8 mouse cellular contexts compared by ENCODE assay signal in genomic region chr8:108715416-108715948, GRCm38 (mm10).
DNase-seq lines count a peak whose midpoint lies in the region; ATAC-seq and TF ChIP-seq lines count a peak whose summit lies in the region.

No protein-coding gene starts in this region.

- peak overlapping the region; percentile 65 for H3K4me3 ChIP-seq in layer of hippocampus, adult 2 months
- H3K4me3 ChIP-seq in brown adipose tissue, adult 24 weeks (ENCODE audit: insufficient read depth, low read depth, low read length), result peak overlapping the region; percentile 64
- peak overlapping the region; percentile 83 for H3K4me3 ChIP-seq in kidney, embryonic 15.5 days (replicated peaks)
- H3K4me3 ChIP-seq in midbrain, postnatal 0 days (ENCODE audit: low read depth, low read length), result peak overlapping the region; percentile 78

- H3K4me2 ChIP-seq in kidney, embryonic 15.5 days, result peak overlapping the region; percentile 91
- peak overlapping the region; percentile 99 for H3K4me2 ChIP-seq in midbrain, postnatal 0 days (ENCODE audit: low read depth, low read length, poor library complexity, severe bottlenecking)

- H3K4me1 ChIP-seq in brown adipose tissue, adult 24 weeks (ENCODE audit: control insufficient read depth, insufficient read depth, insufficient read length, low read length), result peaks cover 3% of the 10 kb centered on the region; the same call in 1 of the 2 replicates
- peaks cover 81% of the 10 kb centered on the region for H3K4me1 ChIP-seq in kidney, embryonic 15.5 days
- H3K4me1 ChIP-seq in midbrain, postnatal 0 days (ENCODE audit: insufficient read depth, low read length), result no peaks in the 10 kb centered on the region; the same call in 1 of the 2 replicates

- H3K27me3 ChIP-seq in kidney, embryonic 15.5 days, result no peaks in the 10 kb centered on the region
- no peaks in the 10 kb centered on the region for H3K27me3 ChIP-seq in midbrain, postnatal 0 days (ENCODE audit: insufficient read depth, low read length)

- ATAC-seq in kidney, embryonic 15.5 days (replicated peaks; ENCODE audit: low FRiP score), result no peak
- 0 out of 2 replicates have a peak, but pooled peaks have one; percentile 50 for ATAC-seq in midbrain, postnatal 0 days (ENCODE audit: low FRiP score)

- H3K9me3 ChIP-seq in kidney, embryonic 15.5 days (replicated peaks), result no peaks in the 10 kb centered on the region
- H3K9me3 ChIP-seq in midbrain, postnatal 0 days (ENCODE audit: low read length), result no peaks in the 10 kb centered on the region

- no peaks in the 10 kb centered on the region for H3K36me3 ChIP-seq in kidney, embryonic 15.5 days
- no peaks in the 10 kb centered on the region for H3K36me3 ChIP-seq in midbrain, postnatal 0 days (ENCODE audit: insufficient read depth, low read length)

- 15% methylated on average over 10 of the region's 11 CpGs for WGBS in kidney, embryonic 15.5 days
- 18% methylated on average over 10 of the region's 11 CpGs for WGBS in midbrain, postnatal 0 days

- DNase-seq in layer of hippocampus, adult 2 months (ENCODE audit: low spot score in 2 of 2), result no peak
- no peak for DNase-seq in layer of hippocampus, adult 11-12 months (ENCODE audit: low spot score)
- DNase-seq in midbrain, postnatal 0 days (ENCODE audit: low spot score), result no peak
- no peak for DNase-seq in natural killer cell, adult 2 months (ENCODE audit: low spot score in 2 of 2)
- no peak for DNase-seq in gastrocnemius, adult 8-10 months (ENCODE audit: low spot score in 2 of 2)
- no peak for DNase-seq in spleen, postnatal 36 days (ENCODE audit: low spot score in 2 of 2)

- no peak for TF ChIP-seq CTCF in layer of hippocampus, adult 2 months (conservative IDR thresholded peaks at IDR 0.05)
- TF ChIP-seq CTCF in midbrain, postnatal 0 days (IDR thresholded peaks at IDR 0.05), result no peak

- H3K27ac ChIP-seq in layer of hippocampus, adult 2 months, result peak overlapping the region; percentile 66; the same call in 1 of the 2 replicates
- no peak overlapping the region; the same call in 1 of the 2 replicates for H3K27ac ChIP-seq in brown adipose tissue, adult 24 weeks (replicated peaks; ENCODE audit: low read depth, low read length)
- H3K27ac ChIP-seq in kidney, embryonic 15.5 days, result peak overlapping the region; percentile 93
- H3K27ac ChIP-seq in midbrain, postnatal 0 days (ENCODE audit: low read depth, low read length), result peak overlapping the region; percentile 100

- H3K9ac ChIP-seq in kidney, embryonic 15.5 days, result peak overlapping the region; percentile 85
- peak overlapping the region; percentile 94 for H3K9ac ChIP-seq in midbrain, postnatal 0 days (replicated peaks; ENCODE audit: low read length, poor library complexity, severe bottlenecking)
